Mouse (Mus musculus): ENCODE results near the gene Akap9. TPM values are rescaled to one million over a fixed set of nuclear protein-coding genes. Genes with fewer than 3 reads are reported as not detected.
A peak's percentile ranks its signal among the peaks of the same experiment; 100 is the strongest.
"Not testable (repeated sequence)": the region's sequence is repeated elsewhere in the genome, so short reads cannot be mapped to it uniquely, and the experiment has no call there.

Akap9 gene
- 10 to 100 TPM; 43.3 to 47.3 TPM for total RNA-seq (2021)
- long read RNA-seq, experiment 1, partial matches to known transcripts: 0 of 1 reads
- long read RNA-seq, experiment 1, other reads (novel, unspliced or antisense): 1 of 1 reads
- long read RNA-seq, experiment 2, partial matches to known transcripts: 2 of 3 reads
- long read RNA-seq, experiment 2, other reads (novel, unspliced or antisense): 0 of 3 reads

DNA sequence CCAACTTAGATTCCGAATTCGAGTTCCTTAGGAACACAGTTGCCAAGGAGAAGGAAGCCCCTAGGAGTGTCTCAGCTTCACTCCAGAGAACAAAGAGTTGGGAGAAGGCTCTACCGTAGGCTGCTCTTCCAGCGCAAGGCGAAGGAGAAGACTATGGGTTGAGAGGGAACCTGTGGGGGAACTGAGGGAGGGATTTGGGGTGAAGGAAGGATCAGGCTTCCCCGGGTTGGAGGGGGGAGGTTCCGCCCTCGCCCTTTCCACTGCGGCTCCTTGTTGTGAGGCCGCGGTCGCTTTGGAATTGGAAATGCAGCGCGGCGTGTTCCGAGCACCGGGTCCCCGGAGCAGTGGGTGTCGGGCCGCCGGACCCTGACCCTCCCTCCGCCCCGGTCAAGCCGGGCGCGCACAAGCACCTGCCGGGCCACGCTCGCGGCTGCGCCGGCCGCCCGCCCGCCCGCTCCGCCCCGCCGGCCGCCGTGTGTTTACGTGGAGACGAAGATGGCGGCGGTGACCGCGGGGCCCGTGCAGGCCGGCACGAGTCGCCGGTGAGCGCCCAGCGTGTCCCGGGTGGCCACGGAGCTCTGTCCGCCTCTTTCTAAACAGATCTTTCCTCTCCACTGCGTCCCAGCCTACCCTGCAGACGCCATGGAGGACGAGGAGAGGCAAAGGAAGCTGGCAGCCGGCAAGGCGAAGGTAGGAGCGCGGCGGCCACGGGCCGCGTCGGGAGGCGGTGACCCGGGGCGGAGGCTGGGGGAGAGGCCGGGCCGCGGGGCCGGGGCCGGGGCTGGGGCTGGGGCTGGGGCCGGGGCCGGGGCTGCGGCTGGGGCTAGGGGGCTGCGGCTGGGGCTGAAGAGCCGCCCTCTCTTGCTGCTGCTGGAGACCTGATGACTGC, at the start of gene Akap9:
Akap9 (plus strand) TSS at position 254 of the 889 bp plus-strand sequence.
- peak; percentile 74 to 82 for DNase-seq

GRCm38 (mm10) chr5:3886862-3887261, 41.0 kb upstream of the Akap9 start:
- DNase-seq: not testable (repeated sequence)

DNA sequence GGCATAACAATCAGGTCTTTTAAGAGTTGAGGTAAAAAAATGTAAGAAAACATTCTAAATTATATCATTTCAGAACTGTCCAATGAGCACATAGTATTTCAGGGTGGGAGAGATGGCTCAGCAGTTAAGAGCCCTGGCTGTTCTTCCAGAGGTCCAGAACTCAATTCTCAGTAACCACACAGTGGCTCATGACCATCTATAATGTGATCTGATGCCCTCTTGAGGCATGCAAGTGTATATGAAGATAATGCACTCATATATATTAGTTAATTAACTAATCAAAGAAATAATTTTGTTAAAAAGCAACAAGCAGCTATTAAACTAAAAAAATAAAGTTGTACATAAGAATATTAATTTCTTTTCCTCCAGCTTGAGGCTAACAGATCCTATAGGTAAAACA, 38.7 kb upstream of the Akap9 start:
- no peak for DNase-seq

GRCm38 (mm10) chr5:3893459-3894293, 34.2 kb upstream of the Akap9 start, which contains the start of gene Mterf1a:
Gene Mterf1a (minus strand): TSS chr5:3893933.
- peak; percentile 38 to 52 for DNase-seq

GRCm38 (mm10) chr5:3894294-3894619, 33.6 kb upstream of the Akap9 start:
- DNase-seq: not testable (repeated sequence)

GRCm38 (mm10) chr5:3905471-3905870, 22.4 kb upstream of the Akap9 start:
- no peak for DNase-seq

GRCm38 (mm10) chr5:3922350-3922749, 5.5 kb upstream of the Akap9 start:
- no peak for DNase-seq

DNA sequence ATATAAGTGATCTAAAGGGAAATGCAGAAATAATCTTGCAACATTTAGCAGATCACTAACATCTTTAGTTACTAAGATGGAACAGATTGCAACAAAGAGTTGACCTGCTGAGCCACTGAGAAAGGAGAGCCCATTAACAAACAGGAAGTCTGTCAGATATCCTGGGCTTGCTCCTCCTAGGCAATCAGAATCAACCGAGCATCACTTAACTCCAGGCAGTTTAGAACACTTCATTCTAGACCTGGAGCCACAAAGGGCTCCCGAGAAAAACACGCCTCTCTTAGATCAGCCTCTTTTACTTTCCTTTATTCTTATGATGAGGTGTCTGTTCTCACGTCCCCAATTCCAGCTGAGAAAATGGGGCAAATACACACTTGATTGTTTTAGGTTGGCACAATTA, 1.2 kb upstream of the Akap9 start:
- DNase-seq: no peak

- DNase-seq: peak; percentile 29 to 52
Measured at GRCm38 (mm10) chr5:3928690-3929046, 814 bp downstream of the Akap9 start.

- DNase-seq: no peak
Measured at GRCm38 (mm10) chr5:3930760-3931159, 2.9 kb downstream of the Akap9 start.

DNA sequence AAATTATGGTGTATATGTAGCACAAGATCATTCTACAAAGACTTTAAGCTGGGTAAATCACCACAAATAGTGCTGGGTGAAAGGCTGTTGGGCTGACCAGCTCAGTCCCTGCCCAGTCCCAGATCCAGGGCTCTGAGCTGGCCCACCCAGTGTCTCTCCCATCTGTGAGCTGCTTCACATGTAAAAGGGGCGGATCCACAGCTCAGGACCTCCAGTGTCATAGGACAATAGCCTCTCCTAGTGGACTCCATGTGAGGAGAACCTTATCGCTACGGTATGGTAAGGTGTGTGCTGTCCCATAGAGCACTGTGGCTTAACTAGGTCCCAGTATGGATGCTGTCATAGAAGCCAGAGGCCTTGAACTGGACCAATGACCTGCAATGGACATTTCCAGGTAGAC, 3.8 kb downstream of the Akap9 start:
- no peak for DNase-seq

DNA sequence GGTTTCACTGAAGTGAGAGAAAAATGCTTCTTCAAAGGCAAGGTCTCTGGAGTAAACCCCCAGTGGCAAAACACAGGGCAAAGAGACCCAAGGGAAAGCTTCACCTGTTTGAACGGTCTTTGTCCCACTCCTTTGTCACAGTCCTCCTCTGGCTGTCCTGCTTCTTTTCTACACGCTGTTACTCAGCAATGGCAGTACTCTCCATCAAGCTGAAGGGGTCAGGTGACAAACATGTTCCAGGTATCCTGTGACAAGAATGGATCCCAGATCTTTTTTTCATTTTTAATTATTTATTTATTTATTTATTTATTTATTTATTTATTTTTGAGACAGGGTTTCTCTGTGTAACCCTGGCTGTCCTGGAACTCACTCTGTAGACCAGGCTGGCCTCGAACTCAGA, 5.7 kb downstream of the Akap9 start:
- no peak for DNase-seq

DNA sequence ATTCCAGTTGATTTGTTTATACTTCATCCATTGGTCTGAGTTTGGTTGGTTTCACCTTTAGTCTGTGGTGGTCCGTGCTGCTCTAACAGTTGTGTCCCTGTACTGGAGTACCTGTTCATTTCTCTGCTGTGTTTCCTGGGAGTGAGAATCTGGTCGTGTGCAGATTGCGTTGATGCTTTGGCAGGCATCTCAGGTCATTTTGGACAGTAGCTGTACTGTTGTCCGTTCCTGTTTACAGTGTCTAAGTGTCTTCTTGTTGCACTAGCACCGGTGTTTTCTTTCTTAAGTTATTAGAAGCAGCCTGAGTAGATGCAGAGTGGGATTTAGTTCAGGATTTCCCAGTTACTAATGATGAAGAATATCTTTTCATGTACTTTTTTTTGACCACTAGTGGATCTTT, 7.4 kb downstream of the Akap9 start:
- DNase-seq: no peak

- DNase-seq: no peak
Measured at GRCm38 (mm10) chr5:3935778-3936554, 8.1 kb downstream of the Akap9 start.

DNA sequence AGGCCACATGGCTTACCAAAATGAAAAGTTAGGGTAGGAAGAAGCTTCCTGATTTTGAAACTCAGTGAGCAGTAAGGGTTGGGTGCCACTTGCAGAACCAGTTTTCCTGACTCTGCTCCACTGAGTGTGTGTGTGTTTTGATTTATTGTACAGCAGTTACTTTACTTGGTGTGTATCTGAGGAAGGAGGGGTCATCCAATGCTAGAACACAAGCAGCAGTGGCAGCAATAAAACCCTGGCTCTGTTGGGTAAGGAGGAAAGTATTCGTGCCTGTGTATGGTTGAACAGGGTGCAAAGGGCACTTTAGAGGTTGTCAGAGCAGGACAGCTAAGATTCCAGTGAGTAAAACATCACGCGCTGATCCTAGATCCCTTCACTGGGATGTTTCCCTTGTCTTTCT, 11.1 kb downstream of the Akap9 start:
- no peak for DNase-seq

- DNase-seq: no peak
Measured at GRCm38 (mm10) chr5:3939335-3939734, 11.5 kb downstream of the Akap9 start.

GRCm38 (mm10) chr5:3941240-3941639, 13.4 kb downstream of the Akap9 start:
- DNase-seq: no peak

GRCm38 (mm10) chr5:3943169-3943568, 15.3 kb downstream of the Akap9 start:
- not testable (repeated sequence) for DNase-seq

GRCm38 (mm10) chr5:3952498-3952897, 24.6 kb downstream of the Akap9 start:
- no peak for DNase-seq

GRCm38 (mm10) chr5:3954541-3954940, 26.7 kb downstream of the Akap9 start:
- DNase-seq: no peak

DNA sequence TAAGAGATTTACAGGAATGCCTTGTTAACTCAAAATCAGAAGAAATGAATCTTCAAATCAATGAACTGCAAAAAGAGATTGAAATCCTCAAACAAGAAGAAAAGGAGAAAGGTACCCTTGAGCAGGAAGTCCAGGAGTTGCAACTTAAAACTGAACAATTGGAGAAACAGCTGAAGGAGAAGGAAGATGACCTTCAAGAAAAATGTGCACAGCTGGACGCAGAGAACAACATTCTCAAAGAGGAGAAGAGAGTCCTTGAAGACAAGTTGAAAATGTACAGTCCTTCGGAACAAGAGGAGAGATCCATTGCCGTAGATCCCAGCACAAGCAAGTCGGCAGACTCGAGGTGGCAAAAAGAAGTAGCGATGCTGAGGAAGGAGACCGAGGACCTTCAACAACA, 33.4 kb downstream of the Akap9 start:
- no peak for DNase-seq

- no peak for DNase-seq
Measured at GRCm38 (mm10) chr5:3968415-3968814, 40.6 kb downstream of the Akap9 start.

Data from heart, adult 18-20 months (tissue).